Mouse (Mus musculus): ENCODE results near the gene Sirt7. TPM values are rescaled to one million over a fixed set of nuclear protein-coding genes. Genes with fewer than 3 reads are reported as not detected.

Gene Sirt7
- polyA plus RNA-seq, 1 experiment = 10.8 TPM

DNA sequence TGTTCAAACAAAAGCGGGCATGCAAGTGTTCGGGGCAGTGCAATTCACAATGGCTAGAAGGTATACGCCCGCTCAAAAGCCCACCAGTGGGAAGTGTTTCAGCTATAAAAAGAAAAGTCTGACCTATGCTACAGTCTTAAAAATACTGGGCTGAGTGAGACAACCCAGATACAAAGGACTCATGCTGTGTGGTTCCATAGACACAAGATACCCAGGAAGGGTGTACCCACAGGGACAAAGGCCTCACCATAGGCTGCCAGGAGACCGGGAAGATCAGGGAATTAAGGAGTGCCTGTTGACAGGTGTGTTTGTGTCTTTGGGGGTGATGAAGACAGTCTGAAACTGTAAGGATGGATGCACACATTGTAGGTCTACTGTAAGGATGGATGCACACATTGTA lies 38.7 kb upstream of the Sirt7 start:
- H3K4me1 ChIP-seq (ENCODE audit: control insufficient read depth, insufficient read depth, low read length) = peaks cover 2% of the 10 kb centered on the region
- TF ChIP-seq EP300 (IDR thresholded peaks at IDR 0.05; ENCODE audit: insufficient read depth, low read depth, low read length) (0 out of 2 replicates have a peak, but pooled peaks have one; percentile 69), POLR2A (IDR thresholded peaks at IDR 0.05; ENCODE audit: insufficient read depth, low read length) (no peak), CTCF (IDR thresholded peaks at IDR 0.05; ENCODE audit: low read depth, low read length) (no peak)
- no peak overlapping the region for H3K9ac ChIP-seq (ENCODE audit: low read depth, poor library complexity, severe bottlenecking)
- peak overlapping the region; percentile 34 for H3K27ac ChIP-seq (ENCODE audit: insufficient read depth, low read length)
- no peaks in the 10 kb centered on the region for H3K9me3 ChIP-seq (replicated peaks; ENCODE audit: control insufficient read depth, insufficient read depth, low read length, poor library complexity, severe bottlenecking)
- H3K4me3 ChIP-seq (ENCODE audit: low read depth, low read length) = no peak overlapping the region
- no peaks in the 10 kb centered on the region for H3K36me3 ChIP-seq (ENCODE audit: control insufficient read depth, insufficient read depth, low read length, poor library complexity, severe bottlenecking)
- peaks cover 3% of the 10 kb centered on the region; the same call in 1 of the 2 replicates for H3K27me3 ChIP-seq (ENCODE audit: control insufficient read depth, insufficient read depth, low read length, poor library complexity, severe bottlenecking)

DNA sequence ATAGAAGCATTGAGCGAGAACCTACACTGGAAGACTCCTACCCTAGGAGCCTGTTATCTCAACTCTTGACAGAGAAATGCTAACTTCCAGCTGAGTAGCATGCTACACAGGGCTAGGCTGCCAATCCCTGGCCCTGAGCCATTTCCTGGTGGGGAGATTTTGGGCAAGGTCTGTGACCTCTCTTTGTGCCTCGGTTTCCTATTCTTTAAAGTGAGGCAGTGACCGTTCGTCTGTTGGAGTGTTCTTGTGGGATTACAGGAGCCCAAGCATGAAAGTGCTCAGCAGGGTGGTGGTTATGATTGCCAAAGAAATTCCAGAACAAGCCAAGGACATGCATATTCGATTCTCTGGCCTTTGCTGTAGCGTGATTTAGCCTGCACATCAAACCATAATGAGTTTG lies 37.7 kb upstream of the Sirt7 start:
- Histone ChIP-seq H3K27me3 (ENCODE audit: control insufficient read depth, insufficient read depth, low read length, poor library complexity, severe bottlenecking) (peaks cover 3% of the 10 kb centered on the region; the same call in 1 of the 2 replicates), H3K36me3 (ENCODE audit: control insufficient read depth, insufficient read depth, low read length, poor library complexity, severe bottlenecking) (no peaks in the 10 kb centered on the region), H3K27ac (ENCODE audit: insufficient read depth, low read length) (peak overlapping the region; percentile 7), H3K9me3 (replicated peaks; ENCODE audit: control insufficient read depth, insufficient read depth, low read length, poor library complexity, severe bottlenecking) (no peaks in the 10 kb centered on the region), H3K4me1 (ENCODE audit: control insufficient read depth, insufficient read depth, low read length) (peaks cover 2% of the 10 kb centered on the region), H3K4me3 (ENCODE audit: low read depth, low read length) (no peak overlapping the region), H3K9ac (ENCODE audit: low read depth, poor library complexity, severe bottlenecking) (no peak overlapping the region)
- TF ChIP-seq POLR2A (IDR thresholded peaks at IDR 0.05; ENCODE audit: insufficient read depth, low read length) (no peak), CTCF (IDR thresholded peaks at IDR 0.05; ENCODE audit: low read depth, low read length) (no peak), EP300 (IDR thresholded peaks at IDR 0.05; ENCODE audit: insufficient read depth, low read depth, low read length) (no peak)

DNA sequence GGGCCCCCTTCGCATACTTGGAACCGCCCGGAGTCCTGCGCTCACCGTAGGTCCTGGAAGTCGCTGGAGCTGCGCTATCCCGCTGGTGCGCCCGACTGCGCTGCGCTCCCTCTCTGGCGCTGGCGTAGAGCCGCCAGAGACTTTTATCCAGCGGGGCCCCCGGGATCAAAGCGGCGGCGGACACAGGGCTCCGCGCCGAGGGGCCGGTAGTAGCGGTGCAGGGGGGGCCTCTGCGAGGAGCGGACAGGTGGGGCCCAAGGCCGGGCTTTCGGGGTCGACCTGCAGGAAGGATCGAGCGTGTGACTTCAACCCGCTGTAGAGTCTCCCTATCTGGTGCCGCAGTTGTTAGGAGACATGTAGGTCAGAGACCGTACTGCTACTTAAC lies 36.0 kb upstream of the Sirt7 start, which contains the start of gene Notum:
TSS of gene Notum (minus strand) at position 100 of the 385 bp plus-strand sequence.
- peak within 1 kb of the TSS; percentile 87 for H3K4me3 ChIP-seq (ENCODE audit: low read depth, low read length)
- peaks cover 2% of the 10 kb centered on the region for H3K4me1 ChIP-seq (ENCODE audit: control insufficient read depth, insufficient read depth, low read length)
- no peaks in the 10 kb centered on the region for H3K36me3 ChIP-seq (ENCODE audit: control insufficient read depth, insufficient read depth, low read length, poor library complexity, severe bottlenecking)
- peak within 1 kb of the TSS; percentile 78 for H3K9ac ChIP-seq (ENCODE audit: low read depth, poor library complexity, severe bottlenecking)
- H3K9me3 ChIP-seq (replicated peaks; ENCODE audit: control insufficient read depth, insufficient read depth, low read length, poor library complexity, severe bottlenecking) = no peaks in the 10 kb centered on the region
- TF ChIP-seq EP300 (IDR thresholded peaks at IDR 0.05; ENCODE audit: insufficient read depth, low read depth, low read length) = no peak
- TF ChIP-seq POLR2A (IDR thresholded peaks at IDR 0.05; ENCODE audit: insufficient read depth, low read length) = no peak
- no peak for TF ChIP-seq CTCF (IDR thresholded peaks at IDR 0.05; ENCODE audit: low read depth, low read length)
- H3K27ac ChIP-seq (ENCODE audit: insufficient read depth, low read length) = no peak within 1 kb of the TSS
- H3K27me3 ChIP-seq (ENCODE audit: control insufficient read depth, insufficient read depth, low read length, poor library complexity, severe bottlenecking) = peaks cover 3% of the 10 kb centered on the region; the same call in 1 of the 2 replicates

DNA sequence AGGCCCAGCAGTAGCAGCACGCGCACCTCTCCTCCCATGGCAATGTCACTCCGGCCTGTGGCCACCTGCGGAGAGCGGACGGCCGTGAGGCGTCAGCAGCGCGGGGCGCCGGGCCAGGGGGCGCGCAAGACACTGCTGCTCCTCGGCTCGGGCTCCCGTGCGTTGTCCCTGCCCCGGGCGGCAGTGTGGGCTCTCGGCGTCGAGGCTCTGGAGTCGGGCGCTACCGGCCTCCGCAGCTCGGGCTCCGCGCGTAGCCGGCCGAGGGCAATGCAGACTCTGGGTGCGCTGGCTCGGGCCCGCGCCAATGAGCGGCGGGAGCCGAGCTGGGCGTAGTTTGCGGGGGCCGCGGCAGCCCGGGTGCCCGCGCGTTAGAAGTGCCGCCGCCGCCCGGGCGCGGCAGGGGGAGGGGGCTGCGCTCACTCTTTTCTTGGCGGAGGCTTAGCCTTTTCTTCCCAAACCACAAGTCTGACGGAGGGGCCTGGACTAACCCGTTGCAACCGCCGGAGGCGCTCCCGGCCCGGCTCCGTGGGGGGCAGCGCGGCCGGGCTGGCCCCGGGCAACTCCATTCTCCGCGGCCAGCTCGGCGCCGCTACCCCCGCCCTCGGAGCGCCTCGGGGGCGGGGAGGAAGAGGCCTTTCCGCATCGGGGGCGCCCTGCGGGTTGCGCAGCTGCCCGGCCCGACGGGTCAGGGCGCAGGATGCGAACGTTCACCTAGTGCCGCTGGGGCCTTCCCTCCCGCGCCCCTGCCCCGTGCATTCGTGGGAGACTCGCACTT lies 35.4 kb upstream of the Sirt7 start:
- no peaks in the 10 kb centered on the region for H3K36me3 ChIP-seq (ENCODE audit: control insufficient read depth, insufficient read depth, low read length, poor library complexity, severe bottlenecking)
- TF ChIP-seq POLR2A (IDR thresholded peaks at IDR 0.05; ENCODE audit: insufficient read depth, low read length) = no peak
- no peak for TF ChIP-seq EP300 (IDR thresholded peaks at IDR 0.05; ENCODE audit: insufficient read depth, low read depth, low read length)
- no peak for TF ChIP-seq CTCF (IDR thresholded peaks at IDR 0.05; ENCODE audit: low read depth, low read length)
- H3K4me1 ChIP-seq (ENCODE audit: control insufficient read depth, insufficient read depth, low read length) = peaks cover 2% of the 10 kb centered on the region
- H3K9ac ChIP-seq (ENCODE audit: low read depth, poor library complexity, severe bottlenecking) = peak overlapping the region; percentile 78
- peak overlapping the region; percentile 87 for H3K4me3 ChIP-seq (ENCODE audit: low read depth, low read length)
- H3K27me3 ChIP-seq (ENCODE audit: control insufficient read depth, insufficient read depth, low read length, poor library complexity, severe bottlenecking) = peaks cover 3% of the 10 kb centered on the region; the same call in 1 of the 2 replicates
- H3K27ac ChIP-seq (ENCODE audit: insufficient read depth, low read length) = no peak overlapping the region
- no peaks in the 10 kb centered on the region for H3K9me3 ChIP-seq (replicated peaks; ENCODE audit: control insufficient read depth, insufficient read depth, low read length, poor library complexity, severe bottlenecking)

DNA sequence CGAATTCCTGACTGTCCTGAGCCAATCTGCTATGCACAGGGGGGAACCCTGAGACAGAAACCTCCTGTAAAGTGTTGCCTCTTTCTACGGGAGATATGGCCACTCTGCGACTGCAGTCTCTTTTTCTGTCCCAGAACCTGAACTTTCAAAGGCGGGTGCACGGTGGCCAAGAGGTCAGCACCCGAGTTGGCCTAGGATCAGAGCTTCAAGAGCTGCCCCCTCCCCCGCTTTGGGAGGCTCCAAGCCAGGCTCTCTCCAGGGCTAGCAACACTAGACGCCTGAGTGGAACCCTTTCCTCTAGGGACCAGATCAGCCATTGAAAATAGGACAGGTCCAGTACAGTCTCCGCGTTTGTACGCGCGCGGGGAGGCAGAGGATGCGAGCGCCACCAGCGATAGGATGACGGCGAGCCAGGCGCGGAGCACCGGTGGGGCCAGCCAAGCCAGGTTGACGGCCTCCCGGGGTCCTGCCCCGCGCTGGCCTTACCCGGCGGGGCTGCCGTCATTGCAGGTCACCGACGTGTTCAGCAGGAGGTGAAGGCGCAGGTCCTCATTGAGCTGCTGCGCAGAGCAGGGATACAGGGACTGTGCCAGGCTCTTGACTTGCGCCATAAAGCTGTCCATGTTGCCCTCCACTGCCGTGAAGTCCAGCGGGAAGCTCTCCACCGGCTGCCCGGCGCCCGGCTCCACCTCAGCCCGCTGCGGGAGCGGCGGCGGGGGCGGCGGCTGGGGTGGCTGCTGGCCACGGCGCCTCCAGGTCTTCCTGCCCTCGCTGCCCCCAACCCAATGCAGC lies 34.7 kb upstream of the Sirt7 start:
- Histone ChIP-seq H3K4me3 (ENCODE audit: low read depth, low read length) (peak overlapping the region; percentile 87), H3K9ac (ENCODE audit: low read depth, poor library complexity, severe bottlenecking) (peak overlapping the region; percentile 78), H3K9me3 (replicated peaks; ENCODE audit: control insufficient read depth, insufficient read depth, low read length, poor library complexity, severe bottlenecking) (no peaks in the 10 kb centered on the region), H3K36me3 (ENCODE audit: control insufficient read depth, insufficient read depth, low read length, poor library complexity, severe bottlenecking) (no peaks in the 10 kb centered on the region), H3K4me1 (ENCODE audit: control insufficient read depth, insufficient read depth, low read length) (peaks cover 2% of the 10 kb centered on the region), H3K27ac (ENCODE audit: insufficient read depth, low read length) (no peak overlapping the region), H3K27me3 (ENCODE audit: control insufficient read depth, insufficient read depth, low read length, poor library complexity, severe bottlenecking) (peaks cover 3% of the 10 kb centered on the region; the same call in 1 of the 2 replicates)
- TF ChIP-seq EP300 (IDR thresholded peaks at IDR 0.05; ENCODE audit: insufficient read depth, low read depth, low read length) (no peak), CTCF (IDR thresholded peaks at IDR 0.05; ENCODE audit: low read depth, low read length) (no peak), POLR2A (IDR thresholded peaks at IDR 0.05; ENCODE audit: insufficient read depth, low read length) (no peak)
